Mouse (Mus musculus) heart, postnatal 25 days (tissue): ENCODE results near the gene Wdr20. TPM values are rescaled to one million over a fixed set of nuclear protein-coding genes. Genes with fewer than 3 reads are reported as not detected.

ENCODE experiments used
- DNase-seq: peaks from one replicate; pipeline ENCODE4 v3.0.0; 2022; ENCODE audit warnings: low spot score
- intact Hi-C: fragments of 180-260 bp; cut with DNase I; formaldehyde crosslinking; loops from one replicate; pipeline ENCODE4 v1.15.1; 2025
- total RNA-seq, 2 experiments: library from RNA; stranded (reverse); gene quantifications; 2 replicates each; pipeline ENCODE4 v1.2.3; 2021

Gene Wdr20
- total RNA-seq, 2 experiments from 2014 or later: 27.9 to 28.6 TPM

DNA sequence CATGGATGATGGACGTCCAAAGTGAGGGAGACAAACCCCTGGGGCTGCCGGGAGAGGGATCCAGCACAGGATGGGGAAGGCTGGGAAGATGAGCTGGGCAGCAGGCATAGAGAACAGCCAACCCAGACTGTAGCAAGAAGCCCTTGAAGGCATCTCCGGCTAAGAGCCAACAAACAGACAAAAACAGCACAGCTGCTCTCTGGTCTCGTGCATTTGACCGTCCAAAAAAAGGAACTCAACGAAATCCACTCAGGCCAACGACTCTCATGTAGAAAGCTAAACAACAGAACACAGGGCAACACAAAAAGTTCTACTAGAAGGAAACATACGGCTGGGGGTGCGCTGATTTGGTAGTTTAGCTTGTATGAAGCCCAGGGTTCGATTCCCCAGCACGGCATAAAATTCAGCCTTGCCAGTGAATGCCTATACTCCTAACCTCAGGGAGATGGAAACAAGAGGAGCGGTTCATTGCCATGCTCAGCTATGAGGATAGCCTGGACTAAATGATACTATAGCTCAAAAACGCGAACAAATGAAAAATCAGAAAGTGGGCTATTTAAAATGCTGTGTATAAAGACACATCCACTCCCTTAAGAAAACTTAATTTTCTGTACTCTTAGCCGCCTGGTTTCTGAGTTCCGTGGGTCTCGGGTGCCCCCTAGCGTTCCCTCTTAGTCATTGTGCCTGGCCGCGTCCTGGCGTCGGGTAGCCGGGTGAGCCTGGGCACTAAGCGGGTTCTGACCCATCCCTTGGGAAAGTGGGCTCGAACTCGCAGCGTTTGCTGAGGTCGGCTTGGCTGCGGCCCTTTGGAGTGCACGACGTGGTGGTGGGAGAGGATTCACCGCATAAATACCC is 105.7 kb downstream of the Wdr20 start:
- peak; percentile 63 for DNase-seq
- intact Hi-C loops: loop anchor here (1.0 to 5.0 kb wide), 6 partner anchors 106 to 425 kb away; partner anchors contain the start of genes Hsp90aa1 and Wdr20

DNA sequence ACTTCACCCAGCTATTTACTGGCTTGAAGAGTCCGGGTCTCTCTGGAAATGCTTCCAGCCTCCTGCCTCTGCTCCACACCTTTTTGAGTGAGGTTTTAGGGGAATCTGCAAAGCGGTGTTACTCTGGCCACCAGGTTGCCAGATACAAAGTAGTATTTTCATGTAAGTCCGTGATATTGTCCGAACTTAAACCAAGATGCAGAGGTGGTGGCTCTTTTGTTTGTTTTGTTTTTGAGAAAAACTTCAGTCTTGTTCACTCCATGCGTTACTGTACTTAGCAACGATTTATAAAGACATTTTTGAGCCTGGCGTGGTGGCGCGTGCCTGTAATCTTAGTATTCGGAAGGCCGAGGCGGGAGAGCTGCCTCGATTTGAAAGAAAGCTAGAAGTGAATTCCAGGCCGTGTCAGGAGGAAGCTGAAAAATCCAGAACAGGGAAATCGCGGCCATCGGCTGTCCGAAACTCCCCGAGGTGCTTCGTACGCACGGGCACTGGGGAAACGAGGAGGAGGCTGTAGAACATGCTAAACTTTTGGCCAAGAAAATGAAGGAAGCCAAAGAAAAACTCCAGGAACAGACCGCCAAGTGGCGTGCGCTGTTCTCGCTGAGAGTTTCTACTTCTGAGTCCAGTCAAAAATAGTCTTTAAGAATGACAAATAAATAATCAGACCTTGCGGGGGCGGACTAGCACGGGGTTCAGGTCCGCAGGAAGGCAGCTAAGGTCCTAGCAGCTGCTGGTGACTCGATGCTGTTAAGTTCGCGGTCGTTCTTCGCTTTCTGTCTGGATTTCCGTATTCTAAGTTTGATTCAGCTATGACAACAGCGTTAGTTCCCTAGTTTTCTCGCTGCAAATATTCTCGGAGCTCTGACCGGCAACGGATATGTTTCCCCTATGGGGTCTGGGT is 106.7 kb downstream of the Wdr20 start:
- intact Hi-C loops: loop anchor here (2.0 to 5.0 kb wide), 5 partner anchors 107 to 396 kb away; partner anchors contain the start of genes Hsp90aa1 and Wdr20

DNA sequence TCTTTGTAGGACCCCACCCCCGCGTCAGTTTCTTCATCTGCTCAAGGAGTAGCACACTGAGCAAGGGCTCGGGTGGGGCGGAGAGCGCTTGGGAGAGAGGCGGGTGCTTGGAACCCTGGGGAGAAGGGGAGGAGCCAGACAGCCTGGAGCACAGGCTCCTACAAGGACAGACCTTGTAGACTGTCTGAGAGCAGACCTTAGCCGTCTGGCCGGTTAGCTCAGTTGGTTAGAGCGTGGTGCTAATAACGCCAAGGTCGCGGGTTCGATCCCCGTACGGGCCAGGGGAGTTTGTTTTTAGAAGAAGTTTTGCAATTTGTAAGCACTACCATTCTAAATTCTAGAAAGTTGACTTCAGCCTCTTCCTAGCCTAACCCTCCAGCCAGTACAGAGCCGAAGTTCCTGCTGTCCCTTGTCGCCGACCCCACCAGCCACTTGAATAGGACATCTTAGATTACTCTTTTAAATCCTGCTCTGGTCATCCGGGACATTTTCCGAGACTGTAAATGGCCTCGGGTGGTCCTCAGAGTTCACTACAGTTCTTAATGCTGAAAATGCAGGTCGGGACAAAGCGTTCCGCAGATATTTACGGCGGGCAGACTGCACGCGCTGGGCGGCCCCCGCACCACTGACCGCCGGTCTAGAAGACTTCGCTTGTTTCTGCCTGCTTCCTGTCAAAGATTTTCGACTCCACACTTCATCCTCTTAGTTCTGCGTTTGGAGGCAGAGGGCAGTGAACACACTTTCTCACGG is 107.6 kb downstream of the Wdr20 start:
- intact Hi-C loops: loop anchor here (2.0 to 5.0 kb wide), 2 partner anchors 147 to 397 kb away; no protein-coding TSS in a partner anchor

More for the DNA sequence above, 106.7 kb downstream of the Wdr20 start:
- no peak for DNase-seq

DNA sequence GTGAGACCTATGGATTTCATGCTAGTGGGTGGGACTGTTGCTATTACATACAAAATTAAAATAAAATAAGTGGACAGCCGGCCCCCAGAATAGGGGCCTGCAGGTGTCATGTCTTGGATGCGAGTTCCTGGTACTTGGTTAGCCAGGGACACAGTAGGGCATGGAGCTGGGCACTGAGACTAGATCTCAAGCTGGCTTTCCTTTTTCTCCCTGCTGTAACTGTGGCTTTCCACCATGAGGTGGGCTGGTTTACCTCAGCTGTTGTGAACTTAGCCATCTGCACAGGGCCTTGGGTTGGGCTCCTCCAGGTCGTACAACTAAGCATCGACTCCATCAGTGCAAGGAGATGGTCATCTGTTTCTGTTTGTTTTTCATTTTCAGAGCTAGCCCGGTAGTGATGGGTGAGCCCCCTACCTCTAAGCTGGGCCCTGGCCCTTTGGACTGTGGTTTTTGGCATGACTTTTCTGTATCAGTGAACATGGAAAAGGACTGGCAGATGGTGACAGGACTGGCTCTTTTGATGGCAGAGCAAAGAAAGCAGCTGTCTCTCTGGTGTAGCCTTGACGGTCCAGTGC is 108.5 kb downstream of the Wdr20 start:
- intact Hi-C loops: loop anchor here (5.0 kb wide), 1 partner anchor 146 kb away; no protein-coding TSS in a partner anchor
- no peak for DNase-seq

More for the DNA sequence above, 107.6 kb downstream of the Wdr20 start:
- peak; percentile 90 for DNase-seq

DNA sequence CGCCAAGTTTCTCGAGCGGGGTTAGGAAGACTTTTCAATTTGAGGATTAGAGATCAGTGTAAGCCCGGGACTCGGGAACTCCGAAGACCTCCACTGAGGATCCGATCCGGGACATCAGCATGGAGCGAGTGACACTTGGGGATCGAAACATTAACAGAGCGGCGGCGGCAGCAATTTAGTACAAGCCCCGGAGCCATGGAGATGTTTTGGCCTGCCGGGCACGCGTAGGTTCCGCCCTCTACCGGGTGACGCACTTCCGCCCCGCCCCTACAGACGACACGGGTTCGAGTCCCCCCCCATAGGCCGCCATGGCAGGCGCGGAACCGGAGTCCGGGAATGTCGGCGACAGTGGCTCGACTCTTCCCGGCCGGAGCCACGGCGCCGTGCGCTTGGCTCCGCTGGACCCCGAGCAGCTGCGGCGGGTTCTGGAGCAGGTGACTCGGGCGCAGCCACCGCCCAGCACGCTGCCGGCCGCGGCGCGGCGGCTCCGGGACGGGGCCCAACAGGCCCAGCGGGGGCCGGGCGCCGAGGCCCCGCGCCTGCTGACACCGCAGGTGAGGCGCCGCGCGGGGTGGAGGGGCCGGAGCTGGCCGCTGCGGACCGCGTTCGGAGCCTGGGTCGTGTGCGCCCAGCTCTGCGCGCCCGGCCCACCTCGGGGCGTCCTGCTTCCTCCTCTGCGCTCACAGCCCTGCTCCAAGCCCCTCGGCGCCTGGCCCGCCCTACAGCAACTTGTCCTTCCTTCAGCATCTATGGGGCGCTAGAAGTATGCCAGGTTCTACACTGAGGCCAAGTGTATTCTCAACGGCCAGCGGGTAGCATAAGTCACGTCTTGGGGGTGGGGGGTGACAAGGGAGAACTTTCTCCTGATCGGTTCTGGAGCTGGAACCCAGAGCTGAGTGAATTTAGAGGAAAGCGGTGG is 112.5 kb downstream of the Wdr20 start, which contains the start of gene Zfp839:
Gene Zfp839, plus strand, starts transcription at position 244 of the 919 bp plus-strand sequence.
- intact Hi-C loops: no loop called here
- peak; percentile 72 for DNase-seq

DNA sequence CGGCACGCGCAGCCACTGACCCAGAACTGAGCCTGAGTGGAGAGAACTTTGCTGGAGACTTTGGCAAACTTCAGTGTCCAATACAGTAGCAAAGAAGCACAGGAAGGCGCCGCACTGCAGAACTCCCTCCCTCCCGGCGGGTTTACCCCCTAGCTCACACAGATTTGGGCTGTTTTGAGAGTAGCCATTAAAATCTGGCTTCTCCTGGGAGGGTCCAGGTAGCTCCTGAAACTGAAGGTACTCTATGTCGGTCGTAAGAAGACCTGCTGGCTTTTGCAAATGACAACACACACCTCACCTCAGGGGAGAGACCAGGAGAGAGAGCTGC is 113.1 kb downstream of the Wdr20 start:
- intact Hi-C loops: no loop called here
- no peak for DNase-seq

DNA sequence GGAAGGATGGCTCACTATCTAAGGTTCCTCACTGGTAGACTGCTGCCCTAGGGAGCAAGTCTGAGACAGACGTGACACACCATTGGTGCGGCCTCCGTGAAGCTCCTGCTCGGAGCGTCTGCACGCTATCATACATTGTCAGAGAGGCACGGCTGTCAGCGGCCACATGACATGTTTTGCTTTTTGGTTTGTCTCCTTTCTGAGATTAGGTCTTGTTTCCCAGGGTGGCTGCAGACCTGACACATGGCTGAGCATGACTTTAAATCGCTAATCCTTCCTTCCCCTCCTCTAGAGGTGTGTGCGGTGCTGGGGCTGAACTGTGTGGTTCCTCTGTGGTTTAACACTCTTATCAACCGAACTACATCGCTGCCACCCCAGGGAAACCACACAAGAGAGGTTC is 113.7 kb downstream of the Wdr20 start:
- DNase-seq: no peak
- intact Hi-C loops: no loop called here

DNA sequence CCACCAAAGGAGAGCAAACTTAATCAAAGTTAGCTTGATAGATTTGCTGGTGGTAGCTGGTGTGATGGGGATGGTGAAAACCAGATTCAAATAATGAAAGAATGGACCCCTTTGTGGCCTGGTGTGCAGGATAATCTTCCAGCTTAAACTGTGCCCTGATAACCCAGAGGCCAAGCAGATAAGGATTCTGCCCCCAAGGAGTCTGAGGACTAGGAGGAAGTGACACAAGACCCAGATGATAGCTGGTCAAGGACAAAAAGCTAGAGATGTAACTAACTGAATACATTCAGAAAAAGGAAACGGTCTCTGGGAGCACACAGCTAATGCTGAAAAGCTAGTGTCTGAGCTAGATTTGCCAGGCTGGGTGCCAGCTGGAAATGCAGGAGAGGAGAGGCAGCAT is 114.2 kb downstream of the Wdr20 start:
- DNase-seq: no peak
- intact Hi-C loops: no loop called here

Other genes with a start within 250 kb of the Wdr20 start
- 100 to 1,000 TPM; 133 TPM for gene Dync1h1, start 136.5 kb upstream of the Wdr20 start, total RNA-seq
- not detected for gene 1700001K19Rik, start 55.3 kb upstream of the Wdr20 start, total RNA-seq
- gene Hsp90aa1, start 35.2 kb upstream of the Wdr20 start, total RNA-seq: 100 to 1,000 TPM; 136 to 207 TPM
- under 1 TPM; 0.31 to 0.39 TPM for gene Mok, start 103.0 kb downstream of the Wdr20 start, total RNA-seq
- gene Zfp839, start 112.3 kb downstream of the Wdr20 start, total RNA-seq: 1 to 10 TPM; 9.3 to 9.8 TPM
- 10 to 100 TPM; 31.7 to 33.3 TPM for gene Cinp, start 151.2 kb downstream of the Wdr20 start, total RNA-seq
- gene Tecpr2, start 151.3 kb downstream of the Wdr20 start, total RNA-seq: 1 to 10 TPM; 5.2 to 5.7 TPM
- 10 to 100 TPM; 66.8 to 71.8 TPM for gene Ankrd9, start 241.1 kb downstream of the Wdr20 start, total RNA-seq